Mouse (Mus musculus) limb, embryonic 14.5 days (tissue): ENCODE measurements at regions not wholly inside any gene's neighbourhood (a gene's known extent, or its start where the extent isn't known, plus 50 kb on each side); places are given as distances from the start of the nearest gene placed in this dataset.

Experiments
- ATAC-seq: fragments of 200-750 bp; cut with Nextera tagmentation; 2 replicates; pipeline ENCODE4 v1.8.0; 2017; ENCODE audit warnings: low read depth, moderate number of reproducible peaks, moderate TSS enrichment; ENCODE audit not compliant: low FRiP score
- DNase-seq: peaks from one replicate; pipeline ENCODE4 v3.0.0-alpha.2; 2015; ENCODE audit warnings: low spot score
- H3K27ac ChIP-seq: fragments of 300-500 bp; sonication (generic); replicated peaks from 2 replicates; pipeline ENCODE4 v1.5.1; 2014; ENCODE audit warnings: low read depth, mild to moderate bottlenecking, low read length, moderate library complexity, mixed read lengths
- H3K27me3 ChIP-seq: fragments of 300-500 bp; sonication (generic); 2 replicates; pipeline ENCODE4 v1.6.1; 2014; ENCODE audit warnings: low read length, mixed read lengths; ENCODE audit not compliant: control insufficient read depth, insufficient read depth
- H3K36me3 ChIP-seq: fragments of 300-500 bp; sonication (generic); 2 replicates; pipeline ENCODE4 v1.6.1; 2014; ENCODE audit warnings: mild to moderate bottlenecking, low read length, moderate library complexity, mixed read lengths; ENCODE audit not compliant: control insufficient read depth, insufficient read depth
- H3K4me1 ChIP-seq: fragments of 300-500 bp; sonication (generic); 2 replicates; pipeline ENCODE4 v1.6.1; 2014; ENCODE audit warnings: antibody characterized with exemption, low read length, mixed read lengths; ENCODE audit not compliant: control insufficient read depth, insufficient read depth
- H3K4me2 ChIP-seq: fragments of 300-500 bp; sonication (generic); replicated peaks from 2 replicates; pipeline ENCODE4 v1.6.1; 2014; ENCODE audit warnings: low read depth, mild to moderate bottlenecking, low read length, moderate library complexity; ENCODE audit not compliant: severe bottlenecking
- H3K4me3 ChIP-seq: fragments of 300-500 bp; sonication (generic); replicated peaks from 2 replicates; pipeline ENCODE4 v1.5.1; 2014; ENCODE audit warnings: low read length
- H3K9ac ChIP-seq: fragments of 300-500 bp; sonication (generic); 2 replicates; pipeline ENCODE4 v1.6.1; 2014; ENCODE audit warnings: mild to moderate bottlenecking, low read depth, low read length, moderate library complexity; ENCODE audit not compliant: severe bottlenecking
- H3K9me3 ChIP-seq: fragments of 300-500 bp; sonication (generic); 2 replicates; pipeline ENCODE4 v1.6.1; 2016; ENCODE audit warnings: low read length; ENCODE audit not compliant: control insufficient read depth
- POLR2A ChIP-seq: fragments of 200-500 bp; IDR thresholded peaks from 2 replicates; pipeline ENCODE4 v1.8.0; 2012; ENCODE audit warnings: inconsistent platforms, mild to moderate bottlenecking, moderate library complexity, borderline replicate concordance; ENCODE audit not compliant: insufficient read depth, insufficient read length; ENCODE audit errors: extremely low read depth
- WGBS: fragments of 180-500 bp; shearing (Covaris S2); extraction: QIAGEN DNeasy Blood & Tissue Kit; methylation state at CpG from one replicate; pipeline ENCODE4 v1.1.7; 2014; 5-methylcytosine and 5-hydroxymethylcytosine counted together

DNA sequence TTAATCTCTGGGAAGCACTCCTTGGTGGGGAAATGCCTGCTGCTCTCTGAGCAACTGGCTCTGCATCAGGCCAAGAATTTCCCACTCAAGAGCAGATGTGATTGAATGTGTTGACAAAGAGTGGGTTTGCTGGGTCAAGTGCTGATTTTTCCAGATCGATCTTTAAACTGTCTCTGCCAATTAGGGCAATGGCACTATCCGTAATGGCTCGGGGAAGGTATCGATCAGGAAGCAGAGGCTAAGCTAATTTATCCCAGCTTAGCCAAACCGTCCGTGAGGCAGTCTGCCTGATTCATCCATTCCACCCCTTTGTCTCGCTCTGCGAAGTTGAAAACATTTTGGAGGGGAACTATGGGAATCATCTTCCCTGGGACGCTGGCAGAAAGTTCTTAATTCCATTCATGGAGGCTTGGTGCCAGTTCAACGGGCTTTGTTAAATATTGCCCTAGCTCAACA lies 291.9 kb upstream of the Lyplal1 start:
- Histone ChIP-seq H3K27me3 (no peaks in the 10 kb centered on the region), H3K27ac (0 out of 2 replicates have a peak overlapping the region, but pooled peaks have one; percentile 44), H3K9ac (no peak overlapping the region), H3K4me3 (no peak overlapping the region), H3K4me2 (no peak overlapping the region), H3K9me3 (no peaks in the 10 kb centered on the region), H3K4me1 (peaks cover 30% of the 10 kb centered on the region), H3K36me3 (no peaks in the 10 kb centered on the region)
- ATAC-seq: no peak
- DNase-seq: no peak
- WGBS: 47% methylated on average over 10 of the region's 10 CpGs
- TF ChIP-seq POLR2A: no peak

DNA sequence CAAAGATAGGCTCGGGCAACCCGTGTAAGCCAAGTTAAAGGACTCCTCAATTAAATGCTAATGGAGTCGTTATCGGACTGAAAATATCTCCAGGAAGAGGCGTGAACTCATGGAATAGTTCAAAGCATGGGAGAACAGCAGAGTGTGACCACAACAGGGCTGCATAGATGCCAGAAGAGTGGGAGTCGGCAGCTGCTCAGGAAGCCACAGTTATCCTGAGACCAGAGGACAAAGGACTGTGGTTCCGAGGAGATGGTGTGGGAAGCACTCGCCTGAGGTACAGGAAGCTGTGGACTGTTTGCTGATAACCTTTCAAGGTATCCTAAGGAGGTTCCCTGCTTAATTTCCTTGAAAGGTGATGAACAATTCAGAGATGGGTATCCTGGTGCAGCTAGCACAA lies 290.5 kb upstream of the Lyplal1 start:
- DNase-seq (no peak), ATAC-seq (no peak)
- H3K9ac ChIP-seq: no peak overlapping the region
- no peaks in the 10 kb centered on the region for H3K36me3 ChIP-seq
- no peaks in the 10 kb centered on the region for H3K9me3 ChIP-seq
- no peak for TF ChIP-seq POLR2A
- H3K4me3 ChIP-seq: no peak overlapping the region
- H3K4me2 ChIP-seq: no peak overlapping the region
- WGBS: 69% methylated on average over 8 of the region's 8 CpGs
- no peak overlapping the region for H3K27ac ChIP-seq
- peaks cover 19% of the 10 kb centered on the region for H3K4me1 ChIP-seq
- H3K27me3 ChIP-seq: no peaks in the 10 kb centered on the region

DNA sequence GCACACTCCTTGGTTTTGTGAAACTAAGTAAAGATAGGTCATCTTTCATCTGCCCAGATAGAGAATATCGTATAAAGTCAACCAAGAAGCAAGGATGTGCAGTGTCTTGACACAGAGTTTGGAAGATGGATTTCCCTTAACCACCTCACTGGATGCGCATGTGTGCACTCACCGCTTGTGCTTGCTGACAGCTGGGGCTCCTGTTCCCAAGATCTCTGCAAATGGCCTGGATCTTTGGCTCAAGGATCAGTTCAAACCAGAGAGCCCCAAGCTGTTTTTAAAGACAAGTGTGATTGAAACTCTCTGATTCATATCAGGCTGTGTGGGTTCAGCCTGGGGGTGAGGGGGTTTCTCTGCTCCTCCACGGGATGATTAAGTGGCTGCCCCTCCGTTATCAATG lies 288.6 kb upstream of the Lyplal1 start:
- Histone ChIP-seq H3K9me3 (no peaks in the 10 kb centered on the region), H3K27me3 (no peaks in the 10 kb centered on the region), H3K4me1 (peaks cover 12% of the 10 kb centered on the region), H3K9ac (no peak overlapping the region), H3K4me2 (no peak overlapping the region), H3K4me3 (no peak overlapping the region), H3K27ac (no peak overlapping the region), H3K36me3 (no peaks in the 10 kb centered on the region)
- 89% methylated on average over 5 of the region's 5 CpGs for WGBS
- ATAC-seq: no peak
- no peak for DNase-seq
- TF ChIP-seq POLR2A: no peak

DNA sequence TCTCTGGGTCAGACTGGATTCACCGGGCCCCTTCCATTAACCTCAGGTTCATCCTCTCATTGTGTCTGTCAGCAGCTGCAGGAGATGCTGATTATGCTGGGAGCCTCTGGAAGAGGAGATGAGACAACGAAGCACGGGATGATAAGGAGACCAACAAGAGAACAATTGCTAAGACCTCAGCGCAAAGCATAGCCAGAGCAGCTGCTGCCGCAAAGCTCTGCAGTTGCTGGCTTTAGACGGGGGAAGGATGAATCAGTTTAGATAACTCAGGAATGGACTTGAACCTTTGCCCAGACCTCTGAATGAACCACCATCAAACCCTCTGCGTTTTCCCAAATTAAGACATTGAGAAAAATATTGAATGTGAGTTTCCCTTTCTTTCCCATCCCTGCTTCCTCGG lies 282.7 kb upstream of the Lyplal1 start:
- ATAC-seq: no peak
- WGBS: 62% methylated on average over 8 of the region's 8 CpGs
- TF ChIP-seq POLR2A: no peak

DNA sequence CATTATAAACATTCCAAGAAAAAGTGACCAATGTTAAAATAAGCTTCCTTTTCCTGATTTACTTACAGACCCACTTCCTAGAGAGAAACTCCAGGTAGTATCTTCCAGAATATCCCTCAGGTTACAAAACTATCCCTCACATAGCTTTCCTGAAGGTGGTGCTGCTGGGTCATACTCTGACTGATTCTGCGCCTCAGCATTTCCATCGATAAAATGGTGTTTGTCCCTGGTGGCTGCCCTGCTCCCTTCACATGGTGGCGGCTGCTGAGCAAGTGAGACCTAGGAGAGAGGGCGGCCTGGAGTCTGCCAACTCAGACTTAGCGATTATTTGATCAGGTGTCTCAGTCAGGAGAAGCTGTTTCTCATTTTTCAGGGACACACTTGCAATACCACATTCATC lies 275.9 kb upstream of the Lyplal1 start:
- 31% methylated on average over 5 of the region's 5 CpGs for WGBS

More for the DNA sequence above, 282.7 kb upstream of the Lyplal1 start:
- Histone ChIP-seq H3K9ac (no peak overlapping the region), H3K4me2 (no peak overlapping the region), H3K27me3 (no peaks in the 10 kb centered on the region), H3K36me3 (no peaks in the 10 kb centered on the region), H3K4me3 (no peak overlapping the region), H3K27ac (no peak overlapping the region), H3K4me1 (no peaks in the 10 kb centered on the region; the same call in 1 of the 2 replicates), H3K9me3 (no peaks in the 10 kb centered on the region)
- DNase-seq: peak; percentile 77

DNA sequence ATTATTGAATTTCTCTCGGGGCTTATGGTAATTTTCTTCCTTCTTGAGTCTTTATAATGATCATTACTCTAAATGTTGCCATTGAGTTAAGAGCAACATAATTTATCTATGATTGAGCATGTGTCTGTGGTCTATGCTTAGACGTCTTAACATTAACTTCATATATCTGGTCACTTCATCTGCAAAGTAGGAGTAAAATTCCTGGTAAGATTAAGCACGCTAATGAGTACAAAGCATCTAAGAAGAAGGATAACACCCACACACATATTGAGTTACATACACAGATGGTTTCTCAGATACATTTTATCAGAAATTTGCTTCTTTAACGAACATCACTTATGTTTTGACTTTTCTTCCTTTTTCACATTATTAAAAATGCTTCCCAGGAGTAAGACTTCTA lies 267.3 kb upstream of the Lyplal1 start:
- Histone ChIP-seq H3K36me3 (no peaks in the 10 kb centered on the region), H3K9me3 (no peaks in the 10 kb centered on the region), H3K27me3 (no peaks in the 10 kb centered on the region), H3K4me1 (0 out of 2 replicates have a peak, but pooled peaks cover 6% of the 10 kb centered on the region), H3K27ac (no peak overlapping the region), H3K4me3 (no peak overlapping the region), H3K9ac (no peak overlapping the region), H3K4me2 (no peak overlapping the region)
- no peak for DNase-seq
- 81% methylated on average over 4 of the region's 4 CpGs for WGBS
- TF ChIP-seq POLR2A: no peak
- ATAC-seq: no peak

More for the DNA sequence above, 275.9 kb upstream of the Lyplal1 start:
- Histone ChIP-seq H3K4me3 (no peak overlapping the region), H3K9ac (no peak overlapping the region), H3K27ac (no peak overlapping the region), H3K4me1 (no peaks in the 10 kb centered on the region), H3K27me3 (no peaks in the 10 kb centered on the region), H3K9me3 (no peaks in the 10 kb centered on the region), H3K36me3 (no peaks in the 10 kb centered on the region), H3K4me2 (no peak overlapping the region)
- no peak for TF ChIP-seq POLR2A
- DNase-seq: no peak
- ATAC-seq: peak; percentile 34; the same call in 1 of the 2 replicates
